Mouse (Mus musculus): ENCODE data around the gene Parm1. TPM values are rescaled to one million over a fixed set of nuclear protein-coding genes. Genes with fewer than 3 reads are reported as not detected.

Parm1 gene
- polyA plus RNA-seq, 1 experiment from 2014 or later = 9.4 TPM

GRCm38 (mm10) chr5:91586206-91586605, 68.8 kb downstream of the Parm1 start:
- TF ChIP-seq CTCF (IDR thresholded peaks at IDR 0.05; ENCODE audit: low read depth) = no peak
- ATAC-seq (replicated peaks; ENCODE audit: low FRiP score, low read depth) = no peak
- H3K9ac ChIP-seq (ENCODE audit: low read depth, low read length) = no peak overlapping the region
- H3K9me3 ChIP-seq (replicated peaks; ENCODE audit: low read length) = no peaks in the 10 kb centered on the region
- no peak for DNase-seq (ENCODE audit: low spot score)
- no peaks in the 10 kb centered on the region for H3K36me3 ChIP-seq (ENCODE audit: insufficient read depth, low read length)
- no peaks in the 10 kb centered on the region for H3K27me3 ChIP-seq (ENCODE audit: insufficient read depth, low read length)
- H3K4me3 ChIP-seq (replicated peaks; ENCODE audit: low read depth, low read length) = no peak overlapping the region
- 62% methylated on average over 3 of the region's 3 CpGs for WGBS
- no peak overlapping the region for H3K4me2 ChIP-seq (ENCODE audit: low read length)
- no peaks in the 10 kb centered on the region for H3K4me1 ChIP-seq (replicated peaks; ENCODE audit: insufficient read depth, low read length)
- H3K27ac ChIP-seq = no peak overlapping the region

- Histone ChIP-seq H3K4me2 (ENCODE audit: low read length) (no peak overlapping the region), H3K9ac (ENCODE audit: low read depth, low read length) (no peak overlapping the region), H3K36me3 (ENCODE audit: insufficient read depth, low read length) (no peaks in the 10 kb centered on the region), H3K27ac (no peak overlapping the region), H3K4me3 (replicated peaks; ENCODE audit: low read depth, low read length) (no peak overlapping the region), H3K4me1 (replicated peaks; ENCODE audit: insufficient read depth, low read length) (no peaks in the 10 kb centered on the region), H3K9me3 (replicated peaks; ENCODE audit: low read length) (no peaks in the 10 kb centered on the region), H3K27me3 (ENCODE audit: insufficient read depth, low read length) (no peaks in the 10 kb centered on the region)
- no peak for DNase-seq (ENCODE audit: low spot score)
- no peak for ATAC-seq (replicated peaks; ENCODE audit: low FRiP score, low read depth)
- no peak for TF ChIP-seq CTCF (IDR thresholded peaks at IDR 0.05; ENCODE audit: low read depth)
- 98% methylated on average over 5 of the region's 5 CpGs for WGBS
Measured at GRCm38 (mm10) chr5:91594083-91594482, 76.7 kb downstream of the Parm1 start.

GRCm38 (mm10) chr5:91597216-91597615, 79.8 kb downstream of the Parm1 start:
- Histone ChIP-seq H3K9ac (ENCODE audit: low read depth, low read length) (no peak overlapping the region), H3K9me3 (replicated peaks; ENCODE audit: low read length) (no peaks in the 10 kb centered on the region), H3K4me2 (ENCODE audit: low read length) (no peak overlapping the region), H3K36me3 (ENCODE audit: insufficient read depth, low read length) (no peaks in the 10 kb centered on the region), H3K4me1 (replicated peaks; ENCODE audit: insufficient read depth, low read length) (no peaks in the 10 kb centered on the region), H3K4me3 (replicated peaks; ENCODE audit: low read depth, low read length) (no peak overlapping the region), H3K27ac (no peak overlapping the region), H3K27me3 (ENCODE audit: insufficient read depth, low read length) (no peaks in the 10 kb centered on the region)
- no peak for DNase-seq (ENCODE audit: low spot score)
- WGBS = 20% methylated on average over 5 of the region's 5 CpGs
- no peak for TF ChIP-seq CTCF (IDR thresholded peaks at IDR 0.05; ENCODE audit: low read depth)
- no peak for ATAC-seq (replicated peaks; ENCODE audit: low FRiP score, low read depth)

- TF ChIP-seq CTCF (IDR thresholded peaks at IDR 0.05; ENCODE audit: low read depth) = no peak
Measured at GRCm38 (mm10) chr5:91599801-91600200, 82.4 kb downstream of the Parm1 start.

GRCm38 (mm10) chr5:91603347-91603746, 85.9 kb downstream of the Parm1 start:
- no peak overlapping the region; the same call in 1 of the 2 replicates for H3K9ac ChIP-seq (ENCODE audit: low read depth, low read length)
- no peaks in the 10 kb centered on the region for H3K9me3 ChIP-seq (replicated peaks; ENCODE audit: low read length)
- no peak for TF ChIP-seq CTCF (IDR thresholded peaks at IDR 0.05; ENCODE audit: low read depth)
- H3K36me3 ChIP-seq (ENCODE audit: insufficient read depth, low read length) = no peaks in the 10 kb centered on the region
- peak overlapping the region; percentile 27 for H3K4me2 ChIP-seq (ENCODE audit: low read length)
- no peaks in the 10 kb centered on the region; the same call in 1 of the 2 replicates for H3K4me1 ChIP-seq (replicated peaks; ENCODE audit: insufficient read depth, low read length)
- no peak overlapping the region for H3K4me3 ChIP-seq (replicated peaks; ENCODE audit: low read depth, low read length)
- ATAC-seq (replicated peaks; ENCODE audit: low FRiP score, low read depth) (no peak), DNase-seq (ENCODE audit: low spot score) (peak; percentile 50)
- H3K27ac ChIP-seq = no peak overlapping the region
- no peaks in the 10 kb centered on the region for H3K27me3 ChIP-seq (ENCODE audit: insufficient read depth, low read length)
- WGBS = 21% methylated on average over 7 of the region's 7 CpGs

More at GRCm38 (mm10) chr5:91599801-91600200, 82.4 kb downstream of the Parm1 start:
- Histone ChIP-seq H3K4me2 (ENCODE audit: low read length) (no peak overlapping the region), H3K9me3 (replicated peaks; ENCODE audit: low read length) (no peaks in the 10 kb centered on the region), H3K36me3 (ENCODE audit: insufficient read depth, low read length) (no peaks in the 10 kb centered on the region), H3K27me3 (ENCODE audit: insufficient read depth, low read length) (no peaks in the 10 kb centered on the region), H3K4me1 (replicated peaks; ENCODE audit: insufficient read depth, low read length) (no peaks in the 10 kb centered on the region; the same call in 1 of the 2 replicates), H3K9ac (ENCODE audit: low read depth, low read length) (no peak overlapping the region), H3K4me3 (replicated peaks; ENCODE audit: low read depth, low read length) (no peak overlapping the region), H3K27ac (no peak overlapping the region)
- ATAC-seq (replicated peaks; ENCODE audit: low FRiP score, low read depth) = no peak
- DNase-seq (ENCODE audit: low spot score) = no peak
- WGBS = 25% methylated on average over 7 of the region's 7 CpGs

GRCm38 (mm10) chr5:91603787-91604439, 86.5 kb downstream of the Parm1 start:
- TF ChIP-seq CTCF (IDR thresholded peaks at IDR 0.05; ENCODE audit: low read depth) = no peak
- Histone ChIP-seq H3K27ac (no peak overlapping the region), H3K4me1 (replicated peaks; ENCODE audit: insufficient read depth, low read length) (no peaks in the 10 kb centered on the region; the same call in 1 of the 2 replicates), H3K9me3 (replicated peaks; ENCODE audit: low read length) (no peaks in the 10 kb centered on the region), H3K36me3 (ENCODE audit: insufficient read depth, low read length) (no peaks in the 10 kb centered on the region), H3K9ac (ENCODE audit: low read depth, low read length) (no peak overlapping the region), H3K27me3 (ENCODE audit: insufficient read depth, low read length) (no peaks in the 10 kb centered on the region), H3K4me2 (ENCODE audit: low read length) (no peak overlapping the region; the same call in 1 of the 2 replicates), H3K4me3 (replicated peaks; ENCODE audit: low read depth, low read length) (no peak overlapping the region)
- 34% methylated on average over 12 of the region's 12 CpGs for WGBS
- DNase-seq (ENCODE audit: low spot score) (peak; percentile 33), ATAC-seq (replicated peaks; ENCODE audit: low FRiP score, low read depth) (no peak)
